Mouse (Mus musculus) lung, embryonic 14.5 days (tissue): ENCODE results near the gene Col4a3. TPM values are rescaled to one million over a fixed set of nuclear protein-coding genes. Genes with fewer than 3 reads are reported as not detected.

ENCODE experiments used
- ATAC-seq: fragments of 200-750 bp; cut with Nextera tagmentation; 2 replicates; pipeline ENCODE4 v1.8.0; 2017; ENCODE audit warnings: mild to moderate bottlenecking, moderate TSS enrichment, moderate library complexity; ENCODE audit not compliant: insufficient read depth
- DNase-seq: peaks from one replicate; pipeline ENCODE4 v3.0.0-alpha.2; 2015
- H3K27ac ChIP-seq: fragments of 300-500 bp; sonication (generic); 2 replicates; pipeline ENCODE4 v1.5.1; 2014; ENCODE audit warnings: low read depth, mild to moderate bottlenecking, moderate library complexity
- H3K27me3 ChIP-seq: fragments of 300-500 bp; sonication (generic); 2 replicates; pipeline ENCODE4 v1.6.1; 2014; ENCODE audit warnings: low read length, control low read depth; ENCODE audit not compliant: insufficient read depth
- H3K36me3 ChIP-seq: fragments of 300-500 bp; sonication (generic); 2 replicates; pipeline ENCODE4 v1.6.1; 2014; ENCODE audit warnings: control low read depth; ENCODE audit not compliant: insufficient read depth
- H3K4me1 ChIP-seq: fragments of 300-500 bp; sonication (generic); 2 replicates; pipeline ENCODE4 v1.6.1; 2014; ENCODE audit warnings: antibody characterized with exemption, control low read depth; ENCODE audit not compliant: insufficient read depth
- H3K4me2 ChIP-seq: fragments of 300-500 bp; sonication (generic); 2 replicates; pipeline ENCODE4 v1.6.1; 2014; ENCODE audit warnings: mild to moderate bottlenecking
- H3K4me3 ChIP-seq: fragments of 300-500 bp; sonication (generic); 2 replicates; pipeline ENCODE4 v1.5.1; 2014; ENCODE audit warnings: low read depth, low read length
- H3K9ac ChIP-seq: fragments of 300-500 bp; sonication (generic); 2 replicates; pipeline ENCODE4 v1.6.1; 2014
- H3K9me3 ChIP-seq: fragments of 300-500 bp; sonication (generic); 2 replicates; pipeline ENCODE4 v1.6.1; 2016; ENCODE audit warnings: low read depth, low read length, control low read depth
- CTCF ChIP-seq: IDR thresholded peaks from 2 replicates; pipeline ENCODE4 v1.5.1; 2016; ENCODE audit warnings: antibody characterized with exemption, low read depth
- WGBS: fragments of 180-500 bp; shearing (Covaris S2); extraction: QIAGEN DNeasy Blood & Tissue Kit; methylation state at CpG from one replicate; pipeline ENCODE4 v1.1.7; 2014; 5-methylcytosine and 5-hydroxymethylcytosine counted together
- polyA plus RNA-seq: library from polyadenylated mRNA; unstranded; fragments of >200 nt; fragmentation: Nextera tagmentation; extraction: Ambion mirVana; gene quantifications from 2 replicates; pipeline ENCODE4 v1.2.1, GENCODE M21; 2014

Col4a3 gene
- polyA plus RNA-seq, 1 experiment from 2014 or later = 3.8 TPM

- no peak overlapping the region for H3K9ac ChIP-seq
- ATAC-seq (no peak), DNase-seq (no peak)
- H3K36me3 ChIP-seq = no peaks in the 10 kb centered on the region
- no peak overlapping the region for H3K4me2 ChIP-seq
- no peak overlapping the region for H3K27ac ChIP-seq
- no peaks in the 10 kb centered on the region for H3K9me3 ChIP-seq
- WGBS = 87% methylated on average over 7 of the region's 7 CpGs
- TF ChIP-seq CTCF = no peak
- no peak overlapping the region for H3K4me3 ChIP-seq
- no peaks in the 10 kb centered on the region for H3K27me3 ChIP-seq
- H3K4me1 ChIP-seq = no peaks in the 10 kb centered on the region
Observed at GRCm38 (mm10) chr1:82637414-82637813, 50.7 kb downstream of the Col4a3 start.

DNA sequence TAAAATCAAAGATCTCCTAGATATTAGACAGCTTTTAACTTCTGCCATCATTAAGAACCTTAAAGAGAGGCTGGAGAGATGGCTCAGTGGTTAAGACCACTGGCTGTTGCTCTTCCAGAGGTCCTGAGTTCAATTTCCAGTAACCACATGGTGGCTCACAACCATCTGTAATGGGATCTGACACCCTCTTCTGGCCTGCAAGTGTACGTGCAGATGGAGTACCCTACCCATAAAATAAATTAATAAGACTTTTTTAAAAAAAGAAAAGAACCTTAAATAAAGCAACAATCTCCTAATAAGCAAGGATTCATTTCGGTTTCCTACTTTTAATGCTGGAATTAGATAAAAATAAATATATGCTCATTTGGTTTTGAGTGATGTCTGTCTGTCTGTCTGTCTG lies 51.7 kb downstream of the Col4a3 start:
- H3K9me3 ChIP-seq = no peaks in the 10 kb centered on the region
- H3K27me3 ChIP-seq = no peaks in the 10 kb centered on the region
- TF ChIP-seq CTCF = no peak
- ATAC-seq = no peak
- no peak for DNase-seq
- H3K4me1 ChIP-seq = no peaks in the 10 kb centered on the region
- no peak overlapping the region for H3K27ac ChIP-seq
- no peak overlapping the region for H3K4me2 ChIP-seq
- WGBS = 83% methylated on average over 2 of the region's 2 CpGs
- no peaks in the 10 kb centered on the region for H3K36me3 ChIP-seq
- H3K4me3 ChIP-seq = no peak overlapping the region
- no peak overlapping the region for H3K9ac ChIP-seq

- H3K4me1 ChIP-seq = no peaks in the 10 kb centered on the region
- no peaks in the 10 kb centered on the region for H3K9me3 ChIP-seq
- DNase-seq = peak; percentile 93
- H3K9ac ChIP-seq = no peak overlapping the region
- peak overlapping the region; percentile 11 for H3K4me3 ChIP-seq
- no peaks in the 10 kb centered on the region for H3K36me3 ChIP-seq
- H3K27me3 ChIP-seq = no peaks in the 10 kb centered on the region
- H3K27ac ChIP-seq = no peak overlapping the region
- 0 out of 2 replicates have a peak, but pooled peaks have one; percentile 31 for ATAC-seq
- H3K4me2 ChIP-seq = peak overlapping the region; percentile 52
- 22% methylated on average over 18 of the region's 18 CpGs for WGBS
- peak; percentile 98 for TF ChIP-seq CTCF
Observed at GRCm38 (mm10) chr1:82641316-82641987, 54.7 kb downstream of the Col4a3 start.

DNA sequence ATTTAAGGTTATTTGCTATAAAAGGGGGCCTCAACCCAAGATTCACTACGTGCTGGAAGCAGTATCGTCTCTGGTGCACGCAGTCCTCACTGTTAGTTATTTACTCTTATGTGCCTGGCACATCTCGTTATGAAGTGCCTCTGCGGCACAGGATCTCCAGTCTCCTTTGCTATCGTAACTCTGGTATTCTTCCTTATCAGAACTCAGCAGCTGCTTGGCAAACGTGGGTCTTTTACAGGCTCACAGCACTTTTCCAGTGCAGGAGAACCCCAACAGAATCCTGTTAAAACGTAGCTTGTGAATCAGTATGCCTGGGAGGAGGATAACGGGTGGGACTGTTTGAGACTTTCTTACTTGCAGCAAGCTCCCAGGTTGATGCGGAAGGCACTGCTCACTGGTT lies 61.3 kb downstream of the Col4a3 start:
- Histone ChIP-seq H3K9ac (no peak overlapping the region), H3K9me3 (no peaks in the 10 kb centered on the region), H3K4me1 (no peaks in the 10 kb centered on the region), H3K4me3 (no peak overlapping the region), H3K27me3 (no peaks in the 10 kb centered on the region), H3K4me2 (peak overlapping the region; percentile 15; the same call in 1 of the 2 replicates), H3K27ac (no peak overlapping the region), H3K36me3 (no peaks in the 10 kb centered on the region)
- DNase-seq = peak; percentile 14
- 30% methylated on average over 10 of the region's 10 CpGs for WGBS
- no peak for TF ChIP-seq CTCF
- ATAC-seq = no peak

DNA sequence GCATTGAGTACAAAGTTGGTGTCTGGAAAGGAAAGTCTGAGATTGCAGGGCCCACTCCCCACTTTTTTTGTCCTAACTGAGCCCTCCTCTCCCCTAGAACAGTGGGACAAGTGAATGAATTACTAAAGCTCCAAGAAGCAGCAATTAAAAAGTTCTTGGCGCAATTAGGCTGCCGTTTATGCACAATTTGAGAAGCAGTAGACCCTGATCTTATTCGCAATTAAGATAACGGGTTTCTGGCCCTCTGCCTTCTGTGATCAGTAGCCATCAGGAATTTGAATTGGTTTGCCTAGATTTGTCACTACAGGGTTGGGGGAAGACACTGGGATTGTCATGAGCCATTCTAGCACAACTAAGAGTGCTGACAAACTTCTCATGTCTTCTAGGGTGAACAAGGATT lies 64.1 kb downstream of the Col4a3 start:
- H3K4me3 ChIP-seq = no peak overlapping the region
- no peaks in the 10 kb centered on the region for H3K4me1 ChIP-seq
- no peak overlapping the region for H3K27ac ChIP-seq
- DNase-seq = no peak
- TF ChIP-seq CTCF = no peak
- H3K27me3 ChIP-seq = no peaks in the 10 kb centered on the region
- no peak for ATAC-seq
- no peak overlapping the region for H3K4me2 ChIP-seq
- H3K9me3 ChIP-seq = no peaks in the 10 kb centered on the region
- no peaks in the 10 kb centered on the region for H3K36me3 ChIP-seq
- no peak overlapping the region for H3K9ac ChIP-seq
- WGBS = 81% methylated on average over 4 of the region's 4 CpGs

DNA sequence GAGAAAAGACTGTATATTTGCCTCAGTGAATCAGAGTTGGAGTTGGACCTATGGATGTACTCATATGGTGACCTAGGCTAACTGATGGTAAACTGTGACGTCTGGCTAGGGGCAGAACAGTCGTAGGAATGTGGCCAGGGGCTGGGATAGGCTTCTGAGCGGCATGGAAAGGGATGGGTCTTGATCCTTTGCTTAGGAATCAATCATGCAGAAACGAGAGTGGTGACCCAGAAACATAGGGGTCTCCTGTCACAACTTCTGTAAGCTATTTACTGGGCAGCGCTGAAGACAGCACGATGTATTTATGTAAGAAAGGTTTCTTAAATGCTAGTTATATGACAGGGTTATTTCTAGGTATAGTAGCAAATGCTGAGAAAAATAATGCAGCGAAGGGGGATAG lies 67.3 kb downstream of the Col4a3 start:
- WGBS = 56% methylated on average over 7 of the region's 7 CpGs
- no peak for TF ChIP-seq CTCF
- ATAC-seq (no peak), DNase-seq (no peak)
- H3K36me3 ChIP-seq = no peaks in the 10 kb centered on the region
- no peak overlapping the region for H3K9ac ChIP-seq
- H3K4me1 ChIP-seq = no peaks in the 10 kb centered on the region
- no peaks in the 10 kb centered on the region for H3K9me3 ChIP-seq
- no peak overlapping the region for H3K27ac ChIP-seq
- H3K27me3 ChIP-seq = no peaks in the 10 kb centered on the region
- no peak overlapping the region for H3K4me2 ChIP-seq
- H3K4me3 ChIP-seq = no peak overlapping the region

- Histone ChIP-seq H3K4me2 (no peak overlapping the region), H3K4me3 (no peak overlapping the region), H3K9me3 (no peaks in the 10 kb centered on the region), H3K36me3 (no peaks in the 10 kb centered on the region), H3K27ac (no peak overlapping the region), H3K9ac (no peak overlapping the region), H3K27me3 (no peaks in the 10 kb centered on the region), H3K4me1 (no peaks in the 10 kb centered on the region)
- ATAC-seq (no peak), DNase-seq (no peak)
- 65% methylated on average over 3 of the region's 3 CpGs for WGBS
- TF ChIP-seq CTCF = no peak
Observed at GRCm38 (mm10) chr1:82656452-82656851, 69.7 kb downstream of the Col4a3 start.

GRCm38 (mm10) chr1:82662269-82662668 lies 75.5 kb downstream of the Col4a3 start:
- Histone ChIP-seq H3K36me3 (no peaks in the 10 kb centered on the region), H3K9me3 (no peaks in the 10 kb centered on the region), H3K4me3 (no peak overlapping the region), H3K4me1 (no peaks in the 10 kb centered on the region), H3K9ac (no peak overlapping the region), H3K27ac (no peak overlapping the region), H3K27me3 (no peaks in the 10 kb centered on the region), H3K4me2 (no peak overlapping the region)
- ATAC-seq (no peak), DNase-seq (no peak)
- 76% methylated on average over 2 of the region's 2 CpGs for WGBS
- TF ChIP-seq CTCF = no peak
